Mouse (Mus musculus): ENCODE results near the gene Sympk.

The Sympk gene

GRCm38 (mm10) chr7:19083701-19084100 lies 59.5 kb downstream of the Sympk start, which contains the start of gene Dmpk:
Dmpk (plus strand) TSS chr7:19083849.
- no peak for DNase-seq (ENCODE audit: low spot score)

- no peak for DNase-seq (ENCODE audit: low spot score)
These were observed 60.1 kb downstream of the Sympk start for GRCm38 (mm10) chr7:19084277-19084771.

- no peak for DNase-seq (ENCODE audit: low spot score)
These were observed 60.8 kb downstream of the Sympk start for GRCm38 (mm10) chr7:19084921-19085473.

- no peak for DNase-seq (ENCODE audit: low spot score)
These were observed 61.3 kb downstream of the Sympk start for GRCm38 (mm10) chr7:19085495-19085894.

- peak; percentile 85 for DNase-seq (ENCODE audit: low spot score)
These were observed 61.9 kb downstream of the Sympk start for GRCm38 (mm10) chr7:19086042-19086441.

GRCm38 (mm10) chr7:19086760-19087159 lies 62.6 kb downstream of the Sympk start:
- DNase-seq (ENCODE audit: low spot score): no peak

GRCm38 (mm10) chr7:19088813-19089212 lies 64.6 kb downstream of the Sympk start:
- peak; percentile 68 for DNase-seq (ENCODE audit: low spot score)

- no peak for DNase-seq (ENCODE audit: low spot score)
These were observed 67.7 kb downstream of the Sympk start for GRCm38 (mm10) chr7:19091913-19092312.

- DNase-seq (ENCODE audit: low spot score): no peak
These were observed 68.4 kb downstream of the Sympk start for GRCm38 (mm10) chr7:19092381-19093173.

GRCm38 (mm10) chr7:19093174-19093521 lies 69.0 kb downstream of the Sympk start:
- DNase-seq (ENCODE audit: low spot score): peak; percentile 80

- peak; percentile 88 for DNase-seq (ENCODE audit: low spot score)
These were observed 69.6 kb downstream of the Sympk start for GRCm38 (mm10) chr7:19093537-19094385.

GRCm38 (mm10) chr7:19094471-19094825 lies 70.3 kb downstream of the Sympk start, which contains the start of gene Six5:
Six5 (plus strand) TSS chr7:19094594.
- no peak for DNase-seq (ENCODE audit: low spot score)

- DNase-seq (ENCODE audit: low spot score): no peak
These were observed 70.9 kb downstream of the Sympk start for GRCm38 (mm10) chr7:19094826-19095750.

- DNase-seq (ENCODE audit: low spot score): no peak
These were observed 71.6 kb downstream of the Sympk start for GRCm38 (mm10) chr7:19095751-19096110.

- no peak for DNase-seq (ENCODE audit: low spot score)
These were observed 72.3 kb downstream of the Sympk start for GRCm38 (mm10) chr7:19096421-19096976.

- no peak for DNase-seq (ENCODE audit: low spot score)
These were observed 73.0 kb downstream of the Sympk start for GRCm38 (mm10) chr7:19097217-19097616.

GRCm38 (mm10) chr7:19097863-19098262 lies 73.7 kb downstream of the Sympk start:
- no peak for DNase-seq (ENCODE audit: low spot score)

GRCm38 (mm10) chr7:19098811-19099210 lies 74.6 kb downstream of the Sympk start:
- no peak for DNase-seq (ENCODE audit: low spot score)

GRCm38 (mm10) chr7:19100290-19100689 lies 76.1 kb downstream of the Sympk start:
- no peak for DNase-seq (ENCODE audit: low spot score)

- no peak for DNase-seq (ENCODE audit: low spot score)
These were observed 79.6 kb downstream of the Sympk start for GRCm38 (mm10) chr7:19103741-19104140.

Data from c-Kit-positive CD71-positive TER-119-positive erythroid progenitor cells, embryonic 14.5 days (primary cell).